Mouse (Mus musculus) MEL (cell line): Measurements from ENCODE around the gene Cracr2a.

Experiments
- CHD1 ChIP-seq: IDR thresholded peaks from 2 replicates; pipeline ENCODE4 v1.6.1; 2012; ENCODE audit warnings: low read depth, mild to moderate bottlenecking, inconsistent platforms, low read length, improper control_type of control experiment
- RCOR1 ChIP-seq: IDR thresholded peaks from 2 replicates; pipeline ENCODE4 v1.6.1; 2012; ENCODE audit warnings: low read depth, mild to moderate bottlenecking, inconsistent platforms, low read length, improper control_type of control experiment
- UBTF ChIP-seq: IDR thresholded peaks from 2 replicates; pipeline ENCODE4 v1.6.1; 2012; ENCODE audit warnings: low read depth, mild to moderate bottlenecking, inconsistent platforms, low read length, improper control_type of control experiment, moderate library complexity, borderline replicate concordance; ENCODE audit not compliant: insufficient read depth

DNA sequence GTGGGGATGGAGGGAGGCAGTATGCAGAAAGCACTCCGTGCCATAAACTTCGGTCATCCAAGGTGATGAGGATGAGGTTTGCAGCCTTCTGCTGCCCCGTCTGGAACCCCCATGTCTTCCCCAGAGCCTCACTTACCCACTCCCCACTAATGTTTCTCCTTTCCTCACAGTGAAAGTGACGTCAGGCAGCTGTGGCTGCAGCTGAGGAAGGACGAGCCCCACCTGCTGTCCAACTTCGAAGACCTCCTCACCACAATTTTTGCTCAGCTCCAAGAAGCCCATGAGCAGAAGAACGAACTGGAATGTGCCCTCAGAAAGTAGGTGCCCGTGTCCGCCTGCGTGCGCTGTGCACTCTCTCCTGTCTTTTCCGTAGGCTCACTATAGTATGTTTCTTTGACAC lies 50.1 kb downstream of the Cracr2a start:
- TF ChIP-seq UBTF: no peak
- TF ChIP-seq RCOR1: no peak
- no peak for TF ChIP-seq CHD1
